Mouse (Mus musculus) stomach, postnatal 0 days (tissue): ENCODE data around the gene Wwox.

Experiments used
- CTCF ChIP-seq: IDR thresholded peaks from 2 replicates; pipeline ENCODE4 v1.5.1; 2016; ENCODE audit warnings: antibody characterized with exemption, low read depth, mild to moderate bottlenecking, moderate library complexity
- EP300 ChIP-seq: optimal IDR thresholded peaks from 2 replicates; pipeline ENCODE3; 2016; ENCODE audit warnings: antibody characterized with exemption

GRCm38 (mm10) chr8:114882936-114883606, 443.6 kb downstream of the Wwox start:
- TF ChIP-seq CTCF (no peak), EP300 (no peak)
